Mouse (Mus musculus) heart, adult 9 months (tissue): ENCODE data around the gene Mfsd11.
"Not testable (repeated sequence)": the region's sequence is repeated elsewhere in the genome, so short reads cannot be mapped to it uniquely, and the experiment has no call there.

Experiments
- DNase-seq, 2 experiments: peaks; one replicate each; pipeline ENCODE4 v3.0.0; 2022; ENCODE audit warnings: low spot score in 2 of 2

Mfsd11 gene

GRCm38 (mm10) chr11:116847187-116848085 is 4.8 kb upstream of the Mfsd11 start:
- DNase-seq = no peak

- DNase-seq = no peak
Measured at GRCm38 (mm10) chr11:116848086-116848876, 4.0 kb upstream of the Mfsd11 start.

- not testable (repeated sequence) for DNase-seq
Measured at GRCm38 (mm10) chr11:116848877-116849178, 3.4 kb upstream of the Mfsd11 start.

- no peak for DNase-seq
Measured at GRCm38 (mm10) chr11:116849587-116849986, 2.7 kb upstream of the Mfsd11 start.

- DNase-seq = no peak
Measured at GRCm38 (mm10) chr11:116850085-116850484, 2.2 kb upstream of the Mfsd11 start.

- DNase-seq = no peak
Measured at GRCm38 (mm10) chr11:116850833-116851477, 1.3 kb upstream of the Mfsd11 start.

- no peak for DNase-seq
Measured at GRCm38 (mm10) chr11:116851576-116852290, 507 bp upstream of the Mfsd11 start.

- peak; percentile 96 to 97 for DNase-seq
Measured at GRCm38 (mm10) chr11:116852891-116853511, 761 bp downstream of the Mfsd11 start, which contains the start of gene Srsf2. Gene Srsf2 (minus strand): TSS chr11:116853094.

GRCm38 (mm10) chr11:116853512-116853928 is 1.3 kb downstream of the Mfsd11 start:
- DNase-seq = peak; percentile 96 to 98

GRCm38 (mm10) chr11:116854279-116854678 is 2.0 kb downstream of the Mfsd11 start:
- no peak for DNase-seq

GRCm38 (mm10) chr11:116857183-116857850 is 5.1 kb downstream of the Mfsd11 start:
- DNase-seq = no peak

- DNase-seq = peak; percentile 47 to 52
Measured at GRCm38 (mm10) chr11:116864444-116864843, 12.2 kb downstream of the Mfsd11 start.

GRCm38 (mm10) chr11:116865945-116866585 is 13.8 kb downstream of the Mfsd11 start:
- DNase-seq = no peak

GRCm38 (mm10) chr11:116868129-116868528 is 15.9 kb downstream of the Mfsd11 start:
- peak; percentile 68 to 75 for DNase-seq

GRCm38 (mm10) chr11:116869223-116869622 is 17.0 kb downstream of the Mfsd11 start:
- no peak for DNase-seq

GRCm38 (mm10) chr11:116869641-116870040 is 17.4 kb downstream of the Mfsd11 start:
- DNase-seq = no peak

GRCm38 (mm10) chr11:116871538-116871937 is 19.3 kb downstream of the Mfsd11 start:
- DNase-seq = no peak

- no peak for DNase-seq
Measured at GRCm38 (mm10) chr11:116873987-116874386, 21.7 kb downstream of the Mfsd11 start.

- no peak for DNase-seq
Measured at GRCm38 (mm10) chr11:116878454-116878853, 26.2 kb downstream of the Mfsd11 start.

GRCm38 (mm10) chr11:116880839-116881238 is 28.6 kb downstream of the Mfsd11 start:
- no peak for DNase-seq
